Mouse (Mus musculus): ENCODE results near the gene Rai1.

DNA sequence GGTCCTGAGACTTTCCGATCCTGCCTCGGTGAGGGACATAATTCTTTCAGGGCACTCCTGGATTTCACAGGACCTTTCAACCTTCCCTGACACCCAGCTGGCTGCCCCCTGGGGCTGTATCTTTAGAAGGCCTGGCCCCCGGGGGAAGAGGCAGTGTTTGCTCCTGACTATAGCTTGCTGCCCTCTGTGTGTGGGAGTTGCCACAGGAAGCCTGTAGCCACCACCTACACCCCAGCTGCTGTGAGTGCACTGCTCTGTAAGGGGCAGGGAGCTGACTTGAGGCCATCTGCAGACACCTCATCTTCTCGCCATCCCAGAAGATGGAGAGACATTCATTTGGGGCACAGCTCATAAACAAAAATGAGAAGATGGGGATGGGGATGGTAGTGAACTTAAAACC, 127.1 kb downstream of the Rai1 start:
- TF ChIP-seq EP300 (IDR thresholded peaks at IDR 0.05; ENCODE audit: low read depth in 1 of 2, low read length in 2 of 2) (no peak), USF1 (IDR thresholded peaks at IDR 0.05; ENCODE audit: low read depth, low read length) (no peak), CHD2 (IDR thresholded peaks at IDR 0.05; ENCODE audit: low read length) (no peak), CTCF (IDR thresholded peaks at IDR 0.05 in 2 of 3, conservative IDR thresholded peaks at IDR 0.05 in 1 of 3; ENCODE audit: control insufficient read depth in 1 of 3, insufficient read depth in 1 of 3, low read depth in 2 of 3, low read length in 3 of 3, poor library complexity in 1 of 3, severe bottlenecking in 1 of 3) (no peak), BHLHE40 (IDR thresholded peaks at IDR 0.05; ENCODE audit: borderline replicate concordance, low read depth, low read length) (no peak), MAZ (IDR thresholded peaks at IDR 0.05; ENCODE audit: low read depth, low read length) (no peak), POLR2A (IDR thresholded peaks at IDR 0.05; ENCODE audit: control insufficient read depth in 1 of 2, insufficient read depth in 1 of 2, low read depth in 1 of 2, low read length in 2 of 2, poor library complexity in 1 of 2) (no peak), MAX (IDR thresholded peaks at IDR 0.05; ENCODE audit: low read length) (no peak), GATA1 (IDR thresholded peaks at IDR 0.05; ENCODE audit: low read depth, low read length) (no peak), NELFE (IDR thresholded peaks at IDR 0.05; ENCODE audit: low read depth, low read length) (no peak), JUND (IDR thresholded peaks at IDR 0.05; ENCODE audit: low read depth, low read length) (no peak), POLR2AphosphoS2 (IDR thresholded peaks at IDR 0.05; ENCODE audit: low read length) (no peak), TCF12 (IDR thresholded peaks at IDR 0.05; ENCODE audit: low read depth, low read length) (no peak)

Data from MEL (cell line).